Mouse (Mus musculus) forebrain, postnatal 0 days (tissue): Measurements from ENCODE around the gene Jag1. TPM values are rescaled to one million over a fixed set of nuclear protein-coding genes. Genes with fewer than 3 reads are reported as not detected.

Experiments used
- ATAC-seq: fragments of 200-750 bp; cut with Nextera tagmentation; 2 replicates; pipeline ENCODE4 v1.8.0; 2017; ENCODE audit warnings: mild to moderate bottlenecking, moderate library complexity
- DNase-seq: peaks from one replicate; pipeline ENCODE4 v3.0.0-alpha.2; 2015
- H3K27ac ChIP-seq: fragments of 300-500 bp; sonication (generic); 2 replicates; pipeline ENCODE4 v1.5.1; 2014; ENCODE audit warnings: low read depth, mild to moderate bottlenecking, antibody characterized with exemption, low read length, moderate library complexity, mixed read lengths
- H3K27me3 ChIP-seq: fragments of 300-500 bp; sonication (generic); 2 replicates; pipeline ENCODE4 v1.6.1; 2014; ENCODE audit warnings: mild to moderate bottlenecking, low read length, mixed read lengths; ENCODE audit not compliant: insufficient read depth
- H3K36me3 ChIP-seq: fragments of 300-500 bp; sonication (generic); 2 replicates; pipeline ENCODE4 v1.6.1; 2014; ENCODE audit warnings: mild to moderate bottlenecking, moderate library complexity; ENCODE audit not compliant: insufficient read depth
- H3K4me1 ChIP-seq: fragments of 300-500 bp; sonication (generic); 2 replicates; pipeline ENCODE4 v1.6.1; 2014; ENCODE audit warnings: antibody characterized with exemption; ENCODE audit not compliant: insufficient read depth
- H3K4me2 ChIP-seq: fragments of 300-500 bp; sonication (generic); 2 replicates; pipeline ENCODE4 v1.6.1; 2014; ENCODE audit warnings: low read depth, mild to moderate bottlenecking, moderate library complexity
- H3K4me3 ChIP-seq: fragments of 300-500 bp; sonication (generic); 2 replicates; pipeline ENCODE4 v1.5.1; 2014; ENCODE audit warnings: low read depth, low read length, mixed read lengths
- H3K9ac ChIP-seq: fragments of 300-500 bp; sonication (generic); 2 replicates; pipeline ENCODE4 v1.6.1; 2014; ENCODE audit warnings: mild to moderate bottlenecking
- H3K9me3 ChIP-seq: fragments of 300-500 bp; sonication (generic); 2 replicates; pipeline ENCODE4 v1.6.1; 2016; ENCODE audit warnings: low read length
- CTCF ChIP-seq: sonication (generic); IDR thresholded peaks from 2 replicates; pipeline ENCODE4 v1.5.1; 2016; ENCODE audit warnings: antibody characterized with exemption, control low read depth, low read depth
- WGBS: fragments of 180-500 bp; shearing (Covaris S2); extraction: QIAGEN DNeasy Blood & Tissue Kit; methylation state at CpG from one replicate; pipeline ENCODE4 v1.1.7; 2014; 5-methylcytosine and 5-hydroxymethylcytosine counted together
- polyA plus RNA-seq: library from polyadenylated mRNA; unstranded; fragments of >200 nt; fragmentation: Nextera tagmentation; extraction: Ambion mirVana; gene quantifications from 2 replicates; pipeline ENCODE4 v1.2.1, GENCODE M21; 2015
- total RNA-seq: library from RNA; depleted of rRNA; stranded (reverse); fragments of >200 nt; gene quantifications from 2 replicates; pipeline ENCODE4 v1.2.3, GENCODE M21; 2014; rRNA removed

Jag1 gene
- total and polyA plus RNA-seq, 2 experiments from 2014 or later = 4.1 to 10.3 TPM

DNA sequence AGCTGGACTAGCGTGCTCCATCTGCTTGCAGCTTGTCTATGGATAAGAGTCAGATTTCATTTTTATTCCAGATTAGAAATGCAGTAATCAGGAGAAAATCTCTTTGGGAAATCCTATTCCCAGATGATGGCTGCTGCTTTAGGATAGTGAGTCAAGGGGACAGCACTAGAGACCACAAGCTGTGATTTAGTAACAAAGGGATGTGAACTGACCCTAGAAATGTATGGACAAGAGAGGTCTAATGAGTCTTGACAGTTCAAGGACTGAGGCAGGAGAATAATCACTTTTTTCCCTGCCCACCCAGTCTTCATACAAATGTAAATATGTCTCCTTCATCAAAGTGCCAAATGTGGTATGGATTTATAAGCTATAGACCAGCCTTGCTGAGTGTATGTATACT is 52.6 kb downstream of the Jag1 start:
- no peak for DNase-seq
- H3K9ac ChIP-seq = no peak overlapping the region
- ATAC-seq = no peak
- no peaks in the 10 kb centered on the region for H3K27me3 ChIP-seq
- H3K4me2 ChIP-seq = no peak overlapping the region
- no peak for TF ChIP-seq CTCF
- H3K36me3 ChIP-seq = no peaks in the 10 kb centered on the region
- no peaks in the 10 kb centered on the region for H3K9me3 ChIP-seq
- H3K4me3 ChIP-seq = no peak overlapping the region
- H3K27ac ChIP-seq = no peak overlapping the region
- no peaks in the 10 kb centered on the region for H3K4me1 ChIP-seq
- 78% methylated on average over 1 of the region's 1 CpGs for WGBS

DNA sequence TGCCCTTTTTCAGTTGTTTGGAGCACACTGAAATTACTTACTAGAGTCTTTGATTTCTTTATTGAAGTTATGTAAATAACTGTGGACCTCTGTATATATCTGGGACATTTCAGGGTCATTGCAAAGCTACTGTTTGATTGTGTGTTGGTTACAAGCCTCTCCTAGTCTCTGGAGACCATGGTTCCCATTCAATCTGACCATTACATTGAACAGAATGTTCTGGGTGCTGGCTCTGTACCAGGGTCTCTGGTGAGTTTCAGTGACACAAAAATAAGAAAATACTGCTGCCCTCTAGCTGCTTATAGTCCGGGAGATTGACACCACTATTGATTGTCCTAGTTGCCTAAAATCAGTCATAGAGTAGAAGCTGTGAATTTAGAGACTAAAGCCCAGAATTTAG is 66.5 kb downstream of the Jag1 start:
- no peaks in the 10 kb centered on the region for H3K4me1 ChIP-seq
- no peaks in the 10 kb centered on the region for H3K9me3 ChIP-seq
- no peak overlapping the region for H3K4me2 ChIP-seq
- WGBS = 72% methylated on average over 1 of the region's 1 CpGs
- no peaks in the 10 kb centered on the region for H3K36me3 ChIP-seq
- H3K4me3 ChIP-seq = no peak overlapping the region
- no peak for DNase-seq
- ATAC-seq = no peak
- H3K27me3 ChIP-seq = no peaks in the 10 kb centered on the region
- no peak for TF ChIP-seq CTCF
- no peak overlapping the region for H3K27ac ChIP-seq
- H3K9ac ChIP-seq = no peak overlapping the region

GRCm38 (mm10) chr2:137049367-137049766 is 67.1 kb downstream of the Jag1 start:
- Histone ChIP-seq H3K4me1 (no peaks in the 10 kb centered on the region), H3K27ac (no peak overlapping the region), H3K36me3 (no peaks in the 10 kb centered on the region), H3K4me2 (no peak overlapping the region), H3K4me3 (no peak overlapping the region), H3K9ac (no peak overlapping the region), H3K9me3 (no peaks in the 10 kb centered on the region), H3K27me3 (no peaks in the 10 kb centered on the region)
- DNase-seq (no peak), ATAC-seq (no peak)
- 78% methylated on average over 2 of the region's 2 CpGs for WGBS
- no peak for TF ChIP-seq CTCF

- DNase-seq (no peak), ATAC-seq (no peak)
- Histone ChIP-seq H3K36me3 (no peaks in the 10 kb centered on the region), H3K4me2 (no peak overlapping the region), H3K27me3 (no peaks in the 10 kb centered on the region), H3K4me1 (no peaks in the 10 kb centered on the region), H3K9ac (no peak overlapping the region), H3K4me3 (no peak overlapping the region), H3K27ac (no peak overlapping the region), H3K9me3 (no peaks in the 10 kb centered on the region)
- TF ChIP-seq CTCF = no peak
- WGBS = 92% methylated on average over 2 of the region's 2 CpGs
Observed at GRCm38 (mm10) chr2:137044122-137044521, 72.3 kb downstream of the Jag1 start.

Other genes starting within 250 kb of the Jag1 start
- gene AL731706.2, start 231.0 kb downstream of the Jag1 start, total RNA-seq = not detected in 2 replicates
- 8.4 and 16.0 TPM in 2 replicates for gene AL731706.2, start 231.0 kb downstream of the Jag1 start, polyA plus RNA-seq
- gene Slx4ip, start 225.4 kb downstream of the Jag1 start, total RNA-seq = 8.5 and 13.6 TPM in 2 replicates
- gene Slx4ip, start 225.4 kb downstream of the Jag1 start, polyA plus RNA-seq = 5.1 and 8.1 TPM in 2 replicates
- gene AL731706.1, start 225.3 kb downstream of the Jag1 start, total RNA-seq = 4.0 and 12.3 TPM in 2 replicates
- 17.6 and 19.3 TPM in 2 replicates for gene AL731706.1, start 225.3 kb downstream of the Jag1 start, polyA plus RNA-seq
- gene Mkks, start 225.3 kb downstream of the Jag1 start, total RNA-seq = 11.9 and 14.3 TPM in 2 replicates
- gene Mkks, start 225.3 kb downstream of the Jag1 start, polyA plus RNA-seq = 6.4 and 10.3 TPM in 2 replicates